Mouse (Mus musculus) neural tube, embryonic 15.5 days (tissue): ENCODE data around the gene Sytl3. TPM values are rescaled to one million over a fixed set of nuclear protein-coding genes. Genes with fewer than 3 reads are reported as not detected.

ENCODE experiments used
- ATAC-seq: fragments of 200-750 bp; cut with Nextera tagmentation; 2 replicates; pipeline ENCODE4 v1.8.0; 2017; ENCODE audit warnings: mild to moderate bottlenecking, moderate TSS enrichment, moderate library complexity; ENCODE audit not compliant: low FRiP score
- H3K27ac ChIP-seq: fragments of 300-500 bp; sonication (generic); replicated peaks from 2 replicates; pipeline ENCODE4 v1.5.1; 2015; ENCODE audit warnings: mild to moderate bottlenecking, inconsistent platforms
- H3K27me3 ChIP-seq: fragments of 300-500 bp; sonication (generic); replicated peaks from 2 replicates; pipeline ENCODE4 v1.6.1; 2015; ENCODE audit warnings: inconsistent platforms
- H3K36me3 ChIP-seq: fragments of 300-500 bp; sonication (generic); 2 replicates; pipeline ENCODE4 v1.6.1; 2015; ENCODE audit warnings: inconsistent platforms
- H3K4me1 ChIP-seq: fragments of 300-500 bp; sonication (generic); 2 replicates; pipeline ENCODE4 v1.6.1; 2015; ENCODE audit warnings: inconsistent platforms
- H3K4me2 ChIP-seq: fragments of 300-500 bp; sonication (generic); 2 replicates; pipeline ENCODE4 v1.6.1; 2015; ENCODE audit warnings: inconsistent platforms, mild to moderate bottlenecking, moderate library complexity
- H3K4me3 ChIP-seq: fragments of 300-500 bp; sonication (generic); replicated peaks from 2 replicates; pipeline ENCODE4 v1.5.1; 2015; ENCODE audit warnings: mild to moderate bottlenecking, inconsistent platforms
- H3K9ac ChIP-seq: fragments of 300-500 bp; sonication (generic); replicated peaks from 2 replicates; pipeline ENCODE4 v1.6.1; 2015; ENCODE audit warnings: mild to moderate bottlenecking, inconsistent platforms
- H3K9me3 ChIP-seq: fragments of 300-500 bp; sonication (generic); replicated peaks from 2 replicates; pipeline ENCODE4 v1.6.1; 2016; ENCODE audit warnings: inconsistent platforms
- WGBS: fragments of 180-500 bp; shearing (Covaris S2); methylation state at CpG from one replicate; pipeline ENCODE4 v1.1.7; 2015; ENCODE audit warnings: mixed read lengths; 5-methylcytosine and 5-hydroxymethylcytosine counted together
- polyA plus RNA-seq: library from polyadenylated mRNA; unstranded; fragments of >200 nt; fragmentation: Nextera tagmentation; extraction: Ambion mirVana; gene quantifications from 2 replicates; pipeline ENCODE4 v1.2.1, GENCODE M21; 2015

The Sytl3 gene
- polyA plus RNA-seq, 1 experiment from 2014 or later: 1.2 TPM

- Histone ChIP-seq H3K4me1 (peaks cover 34% of the 10 kb centered on the region), H3K36me3 (no peaks in the 10 kb centered on the region), H3K9me3 (no peaks in the 10 kb centered on the region), H3K4me3 (no peak overlapping the region), H3K27me3 (no peaks in the 10 kb centered on the region), H3K27ac (no peak overlapping the region), H3K4me2 (no peak overlapping the region), H3K9ac (no peak overlapping the region)
- no peak for ATAC-seq
- WGBS: 75% methylated on average over 5 of the region's 5 CpGs
These were observed 108.9 kb downstream of the Sytl3 start for GRCm38 (mm10) chr17:6767771-6768170.

DNA sequence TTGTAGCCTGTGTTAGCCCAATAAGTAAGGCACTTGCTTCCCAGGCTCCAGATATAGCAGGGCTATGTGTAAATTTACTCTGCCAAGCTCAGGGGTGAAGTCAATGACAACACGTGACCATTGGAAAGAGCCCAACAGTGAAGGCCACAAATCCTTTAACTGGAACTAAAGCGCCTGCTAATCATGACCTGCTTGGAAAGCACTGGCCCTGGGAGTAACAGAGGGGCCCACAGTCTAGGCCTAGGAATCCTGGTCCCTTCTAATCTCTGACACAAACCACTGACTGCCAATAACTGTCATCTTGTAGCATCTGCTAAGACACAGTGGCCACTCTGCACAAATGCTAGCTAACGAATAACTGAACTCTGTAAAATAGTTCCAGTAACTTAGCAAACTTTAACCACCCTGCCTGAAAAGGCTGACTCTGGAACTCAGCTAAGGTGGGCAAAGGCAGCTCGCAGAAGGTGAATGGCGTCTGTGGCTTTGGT is 109.5 kb downstream of the Sytl3 start:
- Histone ChIP-seq H3K4me3 (no peak overlapping the region), H3K4me2 (no peak overlapping the region), H3K27ac (no peak overlapping the region), H3K27me3 (no peaks in the 10 kb centered on the region), H3K36me3 (no peaks in the 10 kb centered on the region), H3K9me3 (no peaks in the 10 kb centered on the region), H3K4me1 (peaks cover 34% of the 10 kb centered on the region), H3K9ac (no peak overlapping the region)
- 88% methylated on average over 5 of the region's 5 CpGs for WGBS
- ATAC-seq: no peak

DNA sequence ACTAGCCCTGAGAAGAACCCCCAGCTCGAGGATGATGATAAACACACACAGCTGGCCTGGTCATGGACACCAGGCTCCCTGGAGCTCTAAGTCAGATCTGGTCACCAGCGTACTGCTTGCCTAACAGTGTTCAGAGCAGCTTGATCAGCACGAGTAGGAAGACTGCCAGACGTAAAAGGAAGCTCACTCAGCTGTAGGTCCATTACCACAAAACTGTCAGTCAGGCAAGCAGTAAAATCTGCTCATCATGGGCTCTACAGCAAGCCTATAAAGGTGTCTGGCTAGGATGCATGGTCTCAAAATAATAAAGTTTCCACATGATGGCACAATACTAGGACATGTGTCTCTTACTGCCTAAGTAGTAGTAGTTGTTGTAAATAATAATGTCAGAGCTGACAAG is 110.7 kb downstream of the Sytl3 start:
- Histone ChIP-seq H3K4me2 (no peak overlapping the region), H3K27me3 (no peaks in the 10 kb centered on the region), H3K4me1 (peaks cover 30% of the 10 kb centered on the region), H3K9ac (no peak overlapping the region), H3K4me3 (no peak overlapping the region), H3K9me3 (no peaks in the 10 kb centered on the region), H3K27ac (peak overlapping the region; percentile 33; the same call in 1 of the 2 replicates), H3K36me3 (no peaks in the 10 kb centered on the region)
- no peak for ATAC-seq
- 28% methylated on average over 4 of the region's 4 CpGs for WGBS

- no peak overlapping the region for H3K4me3 ChIP-seq
- H3K27ac ChIP-seq: peak overlapping the region; percentile 9; the same call in 1 of the 2 replicates
- no peak overlapping the region for H3K4me2 ChIP-seq
- H3K27me3 ChIP-seq: no peaks in the 10 kb centered on the region
- peaks cover 25% of the 10 kb centered on the region for H3K4me1 ChIP-seq
- H3K36me3 ChIP-seq: no peaks in the 10 kb centered on the region
- 83% methylated on average over 16 of the region's 16 CpGs for WGBS
- no peak for ATAC-seq
- no peaks in the 10 kb centered on the region for H3K9me3 ChIP-seq
- no peak overlapping the region for H3K9ac ChIP-seq
These were observed 113.0 kb downstream of the Sytl3 start for GRCm38 (mm10) chr17:6771661-6772489.

- Histone ChIP-seq H3K27me3 (no peaks in the 10 kb centered on the region), H3K4me2 (no peak overlapping the region), H3K36me3 (no peaks in the 10 kb centered on the region), H3K9me3 (no peaks in the 10 kb centered on the region), H3K27ac (no peak overlapping the region), H3K9ac (no peak overlapping the region), H3K4me1 (peaks cover 28% of the 10 kb centered on the region), H3K4me3 (no peak overlapping the region)
- WGBS: 83% methylated on average over 5 of the region's 5 CpGs
- no peak for ATAC-seq
These were observed 113.5 kb downstream of the Sytl3 start for GRCm38 (mm10) chr17:6772490-6772773.

DNA sequence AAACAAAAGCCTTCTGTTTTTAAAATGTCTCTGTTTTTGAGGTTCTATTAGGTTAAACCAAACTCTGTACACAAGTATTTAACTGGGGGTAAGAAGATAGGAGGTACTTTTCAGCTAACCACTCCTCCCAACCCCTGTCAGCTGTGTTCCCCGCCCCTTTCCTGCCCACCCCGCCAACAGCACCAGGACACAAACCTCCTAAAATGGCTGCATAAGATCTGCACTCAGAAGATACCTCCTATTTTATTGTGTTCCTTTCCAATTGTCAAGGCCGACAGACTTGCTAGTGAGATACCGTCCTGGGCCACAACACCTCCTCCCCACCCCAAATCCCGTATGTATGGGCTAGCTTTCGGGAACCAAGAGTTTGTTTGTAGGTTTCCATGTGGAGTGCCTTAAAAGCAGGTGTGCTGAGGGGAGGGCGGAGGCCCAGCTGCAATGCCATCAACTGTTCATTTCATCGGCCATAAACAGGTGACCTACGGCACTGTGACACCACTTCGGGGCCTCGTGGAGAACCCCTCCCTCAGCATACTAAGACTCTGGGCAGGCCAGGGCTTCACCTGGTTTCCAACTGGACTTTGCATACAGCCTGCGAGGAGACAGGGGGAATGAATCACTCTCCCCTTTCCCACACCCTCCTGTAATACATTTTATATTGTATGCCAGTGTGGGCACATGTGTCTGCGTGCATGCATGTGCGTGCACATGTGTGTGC is 114.5 kb downstream of the Sytl3 start:
- H3K4me1 ChIP-seq: peaks cover 28% of the 10 kb centered on the region
- H3K27me3 ChIP-seq: 0 out of 2 replicates have a peak, but pooled peaks cover 2% of the 10 kb centered on the region
- 87% methylated on average over 14 of the region's 14 CpGs for WGBS
- H3K36me3 ChIP-seq: no peaks in the 10 kb centered on the region
- H3K9ac ChIP-seq: no peak overlapping the region
- no peak for ATAC-seq
- H3K9me3 ChIP-seq: no peaks in the 10 kb centered on the region
- no peak overlapping the region for H3K4me3 ChIP-seq
- H3K27ac ChIP-seq: no peak overlapping the region
- H3K4me2 ChIP-seq: no peak overlapping the region

GRCm38 (mm10) chr17:6775221-6775620 is 116.3 kb downstream of the Sytl3 start:
- H3K4me3 ChIP-seq: no peak overlapping the region
- H3K9ac ChIP-seq: no peak overlapping the region
- H3K4me1 ChIP-seq: peaks cover 30% of the 10 kb centered on the region
- ATAC-seq: no peak
- no peaks in the 10 kb centered on the region for H3K36me3 ChIP-seq
- H3K27ac ChIP-seq: no peak overlapping the region
- H3K27me3 ChIP-seq: 0 out of 2 replicates have a peak, but pooled peaks cover 10% of the 10 kb centered on the region
- H3K9me3 ChIP-seq: no peaks in the 10 kb centered on the region
- WGBS: 54% methylated on average over 9 of the region's 9 CpGs
- no peak overlapping the region for H3K4me2 ChIP-seq

DNA sequence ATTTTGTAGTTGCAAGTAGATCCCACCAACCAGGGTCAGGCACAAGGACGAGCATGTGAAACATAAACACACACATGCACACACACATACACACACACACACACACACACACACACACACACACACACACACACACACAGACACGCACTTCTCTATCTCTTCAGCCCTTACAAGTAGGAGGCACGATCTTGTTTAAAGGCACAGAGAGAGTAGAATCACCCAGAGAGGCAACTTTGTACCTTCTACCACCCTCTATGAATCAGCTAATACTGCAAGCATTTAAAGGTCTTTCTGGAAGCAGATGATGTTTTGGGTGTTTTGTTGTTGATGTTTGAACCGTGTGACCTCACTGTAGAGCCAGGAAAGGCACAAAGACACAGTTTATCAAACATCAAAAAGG is 116.8 kb downstream of the Sytl3 start:
- Histone ChIP-seq H3K27ac (no peak overlapping the region), H3K27me3 (peaks cover 11% of the 10 kb centered on the region), H3K36me3 (no peaks in the 10 kb centered on the region), H3K4me3 (no peak overlapping the region), H3K9ac (no peak overlapping the region), H3K4me2 (no peak overlapping the region), H3K4me1 (peaks cover 30% of the 10 kb centered on the region), H3K9me3 (no peaks in the 10 kb centered on the region)
- no peak for ATAC-seq
- WGBS: 72% methylated on average over 4 of the region's 4 CpGs

DNA sequence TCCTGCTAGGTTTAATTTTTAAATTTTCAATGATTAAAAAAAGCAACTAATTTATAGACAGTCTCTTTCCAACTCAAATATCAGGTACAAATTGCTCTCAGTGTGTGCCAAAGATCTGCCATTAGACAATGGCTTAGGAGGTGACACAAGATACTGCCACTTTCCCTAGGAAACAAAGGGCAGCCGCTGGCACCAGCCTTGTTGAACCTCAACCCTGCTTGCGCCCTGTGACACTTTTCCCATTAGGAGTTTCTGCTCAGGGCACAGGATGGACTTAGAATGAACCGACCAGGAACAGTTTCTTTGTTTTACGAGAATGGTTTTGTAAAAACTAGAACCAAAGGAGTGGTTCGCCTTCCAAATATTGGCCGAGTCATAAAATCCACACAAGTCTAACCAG is 117.2 kb downstream of the Sytl3 start:
- no peak for ATAC-seq
- no peak overlapping the region for H3K27ac ChIP-seq
- no peaks in the 10 kb centered on the region for H3K9me3 ChIP-seq
- H3K4me1 ChIP-seq: peaks cover 30% of the 10 kb centered on the region
- whole genome bisulfite sequencing: 35% methylated on average over 6 of the region's 6 CpGs
- no peaks in the 10 kb centered on the region for H3K36me3 ChIP-seq
- H3K9ac ChIP-seq: no peak overlapping the region
- no peak overlapping the region for H3K4me2 ChIP-seq
- peaks cover 13% of the 10 kb centered on the region for H3K27me3 ChIP-seq
- no peak overlapping the region for H3K4me3 ChIP-seq

DNA sequence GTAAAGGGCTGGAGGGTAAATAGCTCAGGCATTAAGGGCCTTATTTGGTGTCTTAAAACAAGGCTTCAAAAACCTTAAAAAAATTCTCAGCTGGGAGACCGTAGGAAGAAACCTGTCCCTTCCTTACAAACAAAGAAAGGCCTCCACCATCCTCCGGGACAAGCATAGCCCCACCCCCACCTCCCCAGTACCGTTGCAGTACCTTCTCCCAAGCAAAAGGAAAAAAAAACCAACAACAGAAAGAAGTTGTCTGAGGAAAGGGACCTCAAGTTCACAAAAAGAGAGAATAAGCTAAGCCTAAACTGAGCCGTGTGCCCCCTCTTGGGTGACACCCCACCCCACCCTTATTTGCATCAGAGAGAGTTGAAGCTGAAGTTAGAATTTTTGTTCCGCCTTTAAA is 117.7 kb downstream of the Sytl3 start:
- ATAC-seq: no peak
- WGBS: 31% methylated on average over 5 of the region's 5 CpGs
- Histone ChIP-seq H3K27me3 (peaks cover 13% of the 10 kb centered on the region), H3K27ac (no peak overlapping the region), H3K4me3 (no peak overlapping the region), H3K9me3 (no peaks in the 10 kb centered on the region), H3K4me2 (no peak overlapping the region), H3K9ac (no peak overlapping the region), H3K36me3 (no peaks in the 10 kb centered on the region), H3K4me1 (peaks cover 27% of the 10 kb centered on the region)

- H3K27ac ChIP-seq: no peak overlapping the region
- H3K9me3 ChIP-seq: no peaks in the 10 kb centered on the region
- no peak for ATAC-seq
- no peak overlapping the region for H3K4me2 ChIP-seq
- H3K4me3 ChIP-seq: no peak overlapping the region
- H3K36me3 ChIP-seq: no peaks in the 10 kb centered on the region
- peaks cover 17% of the 10 kb centered on the region for H3K27me3 ChIP-seq
- H3K4me1 ChIP-seq: peaks cover 30% of the 10 kb centered on the region
- WGBS: 69% methylated on average over 6 of the region's 6 CpGs
- no peak overlapping the region for H3K9ac ChIP-seq
These were observed 118.2 kb downstream of the Sytl3 start for GRCm38 (mm10) chr17:6777061-6777460.
